Comparison of ENCODE assay signal across 8 mouse cellular contexts in genomic region chr14:20885091-20885888, GRCm38 (mm10). TPM values are rescaled to one million over a fixed set of nuclear protein-coding genes. Genes with fewer than 3 reads are reported as not detected.
DNase-seq lines count a peak whose midpoint lies in the region; ATAC-seq lines count a peak whose summit lies in the region.

No protein-coding gene starts in this region.

- H3K27ac ChIP-seq in heart, embryonic 12.5 days (ENCODE audit: poor library complexity, severe bottlenecking), result peak overlapping the region; percentile 64
- peak overlapping the region; percentile 83 for H3K27ac ChIP-seq in liver, embryonic 11.5 days (ENCODE audit: low read depth, low read length)

- 19% methylated on average over 10 of the region's 10 CpGs for WGBS in heart, embryonic 12.5 days
- WGBS in liver, embryonic 11.5 days, result 18% methylated on average over 10 of the region's 10 CpGs

- H3K27me3 ChIP-seq in erythroblast, embryonic 14.5 days (ENCODE audit: control insufficient read depth), result no peaks in the 10 kb centered on the region
- no peaks in the 10 kb centered on the region for H3K27me3 ChIP-seq in heart, embryonic 12.5 days (replicated peaks)
- no peaks in the 10 kb centered on the region for H3K27me3 ChIP-seq in liver, embryonic 11.5 days (replicated peaks; ENCODE audit: control insufficient read depth, insufficient read depth, low read length)

- peak; percentile 62 for DNase-seq in liver, embryonic 11.5 days (ENCODE audit: low spot score)
- DNase-seq in retina, embryonic 14.5 days (ENCODE audit: low spot score), result peak; percentile 7
- no peak for DNase-seq in ovary, postnatal 14 days (ENCODE audit: low spot score)
- no peak for DNase-seq in urinary bladder, postnatal 10 days (ENCODE audit: low spot score)

- peaks cover 26% of the 10 kb centered on the region for H3K4me1 ChIP-seq in erythroblast, embryonic 14.5 days (ENCODE audit: control insufficient read depth)
- peaks cover 16% of the 10 kb centered on the region for H3K4me1 ChIP-seq in heart, embryonic 12.5 days (replicated peaks)
- peaks cover 19% of the 10 kb centered on the region for H3K4me1 ChIP-seq in liver, embryonic 11.5 days (replicated peaks; ENCODE audit: control insufficient read depth, insufficient read depth, low read length)

- H3K4me2 ChIP-seq in heart, embryonic 12.5 days, result peak overlapping the region; percentile 44
- H3K4me2 ChIP-seq in liver, embryonic 11.5 days, result peak overlapping the region; percentile 61

- no peak for ATAC-seq in erythroblast, adult 5-6 weeks (replicated peaks; ENCODE audit: low FRiP score, poor library complexity, severe bottlenecking)
- ATAC-seq in activated CD4-positive, CD25-positive, alpha-beta regulatory T cell, adult 4 months, result peak; percentile 94
- peak; percentile 78 for ATAC-seq in heart, embryonic 12.5 days (ENCODE audit: insufficient number of reproducible peaks, low FRiP score)
- ATAC-seq in liver, embryonic 11.5 days (replicated peaks; ENCODE audit: low FRiP score), result peak; percentile 96

- no peaks in the 10 kb centered on the region for H3K9me3 ChIP-seq in erythroblast, embryonic 14.5 days (ENCODE audit: control insufficient read depth, low read length)
- no peaks in the 10 kb centered on the region for H3K9me3 ChIP-seq in heart, embryonic 12.5 days (replicated peaks)
- no peaks in the 10 kb centered on the region for H3K9me3 ChIP-seq in liver, embryonic 11.5 days (ENCODE audit: control insufficient read depth, low read length)

- H3K36me3 ChIP-seq in erythroblast, embryonic 14.5 days (ENCODE audit: control insufficient read depth), result no peaks in the 10 kb centered on the region
- H3K36me3 ChIP-seq in heart, embryonic 12.5 days, result no peaks in the 10 kb centered on the region
- H3K36me3 ChIP-seq in liver, embryonic 11.5 days (ENCODE audit: control insufficient read depth, insufficient read depth, low read length), result no peaks in the 10 kb centered on the region

- H3K9ac ChIP-seq in heart, embryonic 12.5 days, result no peak overlapping the region
- peak overlapping the region; percentile 52; the same call in 1 of the 2 replicates for H3K9ac ChIP-seq in liver, embryonic 11.5 days (ENCODE audit: low read depth, low read length)

- peak overlapping the region; percentile 42 for H3K4me3 ChIP-seq in erythroblast, embryonic 14.5 days (replicated peaks)
- H3K4me3 ChIP-seq in heart, embryonic 12.5 days, result no peak overlapping the region
- peak overlapping the region; percentile 23; the same call in 1 of the 2 replicates for H3K4me3 ChIP-seq in liver, embryonic 11.5 days (ENCODE audit: low read depth, low read length)

RNA-seq across cellular contexts. Expression of gene Vcl, which starts 43.9 kb away (rescaled TPM):
- 0.21 and 0.43 TPM in 2 replicates for polyA plus RNA-seq in erythroblast, embryonic 14.5 days (2012)
- total RNA-seq in erythroblast, adult 5-6 weeks (2015; ENCODE audit: low replicate concordance), result 42.1 and 45.6 TPM in 2 replicates
- total RNA-seq in erythroblast, adult 5-6 weeks (2017; ENCODE audit: low replicate concordance), result 28.2 and 34.6 TPM in 2 replicates
- polyA plus RNA-seq in activated CD4-positive, CD25-positive, alpha-beta regulatory T cell, adult 4 months (2017; shearing (Covaris generic)), result 1 to 10 TPM in 1 of 2 experiments, under 1 TPM in 1; 0.89 to 1.0 TPM
- polyA plus RNA-seq in heart, embryonic 12.5 days (2016; fragmentation: Nextera tagmentation; extraction: Ambion mirVana), result 108 and 115 TPM in 2 replicates
- polyA plus RNA-seq in liver, embryonic 11.5 days (2014; fragmentation: Nextera tagmentation; extraction: Ambion mirVana), result 59.0 and 66.1 TPM in 2 replicates

RNA-seq across cellular contexts. Expression of gene Plau, which starts 48.8 kb away (rescaled TPM):
- not detected in 2 replicates for polyA plus RNA-seq in erythroblast, embryonic 14.5 days (2012)
- 0.38 and 0.84 TPM in 2 replicates for total RNA-seq in erythroblast, adult 5-6 weeks (2015; ENCODE audit: low replicate concordance)
- total RNA-seq in erythroblast, adult 5-6 weeks (2017; ENCODE audit: low replicate concordance), result 2.8 and 9.6 TPM in 2 replicates
- polyA plus RNA-seq in activated CD4-positive, CD25-positive, alpha-beta regulatory T cell, adult 4 months (2017; shearing (Covaris generic)), result not detected
- 0.77 and 1.1 TPM in 2 replicates for polyA plus RNA-seq in heart, embryonic 12.5 days (2016; fragmentation: Nextera tagmentation; extraction: Ambion mirVana)
- polyA plus RNA-seq in liver, embryonic 11.5 days (2014; fragmentation: Nextera tagmentation; extraction: Ambion mirVana), result 0.49 and 0.88 TPM in 2 replicates

Comparison
In these comparisons a context has a peak if more than half of its experiments do, and no peak if none do; other contexts are left out.
1. DNase-seq: peak in liver, embryonic 11.5 days (single experiment) and retina, embryonic 14.5 days (single experiment); none in ovary, postnatal 14 days (single experiment) and urinary bladder, postnatal 10 days (single experiment).
2. RNA of gene Vcl, which starts 43.9 kb away (polyA plus RNA-seq): 108 to 115 TPM in heart, embryonic 12.5 days and 59.0 to 66.1 TPM in liver, embryonic 11.5 days; 0.89 to 1.0 TPM in activated CD4-positive, CD25-positive, alpha-beta regulatory T cell, adult 4 months and 0.21 to 0.43 TPM in erythroblast, embryonic 14.5 days; every median in the first group is over 10 times any median in the second.